8 mouse cellular contexts compared by ENCODE assay signal in genomic region chr5:86065101-86065875, GRCm38 (mm10). TPM values are rescaled to one million over a fixed set of nuclear protein-coding genes. Genes with fewer than 3 reads are reported as not detected.
DNase-seq lines count a peak whose midpoint lies in the region; ATAC-seq and TF ChIP-seq lines count a peak whose summit lies in the region.

Cenpc1 (minus strand) TSS chr5:86065583.

- H3K36me3 ChIP-seq in hindbrain, embryonic 10.5 days = peaks cover 3% of the 10 kb centered on the region; the same call in 1 of the 2 replicates
- no peaks in the 10 kb centered on the region for H3K36me3 ChIP-seq in lung, postnatal 0 days (ENCODE audit: insufficient read depth, low read length)

- no peaks in the 10 kb centered on the region for H3K27me3 ChIP-seq in hindbrain, embryonic 10.5 days (ENCODE audit: insufficient read depth, poor library complexity, severe bottlenecking)
- no peaks in the 10 kb centered on the region for H3K27me3 ChIP-seq in lung, postnatal 0 days (replicated peaks; ENCODE audit: insufficient read depth, low read length)

- peak within 1 kb of the TSS; percentile 46 for H3K9ac ChIP-seq in lung, postnatal 0 days (replicated peaks; ENCODE audit: low read depth)

- no peaks in the 10 kb centered on the region for H3K9me3 ChIP-seq in hindbrain, embryonic 10.5 days
- no peaks in the 10 kb centered on the region for H3K9me3 ChIP-seq in lung, postnatal 0 days (ENCODE audit: low read length)

- ATAC-seq in frontal cortex, adult (ENCODE audit: low TSS enrichment) = peak; percentile 92
- peak; percentile 97 for ATAC-seq in lung, postnatal 0 days

- under 1% methylated on average over 60 of the region's 60 CpGs for WGBS in hindbrain, embryonic 10.5 days
- under 1% methylated on average over 60 of the region's 60 CpGs for WGBS in lung, postnatal 0 days

- peak within 1 kb of the TSS; percentile 83 for H3K4me3 ChIP-seq in hindbrain, embryonic 10.5 days
- peak within 1 kb of the TSS; percentile 71 for H3K4me3 ChIP-seq in lung, postnatal 0 days (ENCODE audit: low read depth, low read length)

- DNase-seq in MN1 (ENCODE audit: low spot score) = peak; percentile 96
- peak; percentile 94 for DNase-seq in cerebellum, adult 9-10 months
- DNase-seq in hindbrain, embryonic 10.5 days (ENCODE audit: low spot score) = peak; percentile 98
- DNase-seq in layer of hippocampus, adult 9-11 months = peak; percentile 97
- DNase-seq in lung, postnatal 0 days (ENCODE audit: low spot score) = peak; percentile 99
- peak; percentile 96 for DNase-seq in ovary, postnatal 14 days (ENCODE audit: low spot score)
- peak; percentile 99 for DNase-seq in thymus, postnatal 14 days

- H3K4me1 ChIP-seq in hindbrain, embryonic 10.5 days (replicated peaks) = peaks cover 20% of the 10 kb centered on the region
- H3K4me1 ChIP-seq in lung, postnatal 0 days (ENCODE audit: insufficient read depth, low read depth, low read length) = 0 out of 2 replicates have a peak, but pooled peaks cover 4% of the 10 kb centered on the region

- peak within 1 kb of the TSS; percentile 69 for H3K4me2 ChIP-seq in lung, postnatal 0 days (replicated peaks; ENCODE audit: low read depth, low read length)

- no peak for TF ChIP-seq EP300 in lung, postnatal 0 days (IDR thresholded peaks at IDR 0.05)

- H3K27ac ChIP-seq in hindbrain, embryonic 10.5 days = peak within 1 kb of the TSS; percentile 95
- H3K27ac ChIP-seq in lung, postnatal 0 days (ENCODE audit: low read length) = peak within 1 kb of the TSS; percentile 90

- TF ChIP-seq CTCF in lung, postnatal 0 days (IDR thresholded peaks at IDR 0.05) = no peak

RNA-seq across cellular contexts. Expression of gene Cenpc1, which starts in this region (rescaled TPM):
- 36.2 and 39.0 TPM in 2 replicates for polyA plus RNA-seq in hindbrain, embryonic 10.5 days (2016; fragmentation: Nextera tagmentation; extraction: Ambion mirVana)
- 10.1 and 10.9 TPM in 2 replicates for polyA plus RNA-seq in lung, postnatal 0 days (2015; fragmentation: Nextera tagmentation; extraction: Ambion mirVana)

Comparison
In these comparisons a context has a peak if more than half of its experiments do, and no peak if none do; other contexts are left out.
1. Peak in every context shown above with its lines: DNase-seq, ATAC-seq, H3K4me3 ChIP-seq and H3K27ac ChIP-seq.